Mouse (Mus musculus) T-helper 2 cell (primary cell): ENCODE data around the gene Dtnb.

Experiments
- in situ Hi-C: fragments of 300-600 bp; cut with MboI, MseI; formaldehyde crosslinking; loops from one replicate; pipeline ENCODE4 v1.15.1; 2025; ENCODE audit warnings: high pct_unique_total_duplicates

The Dtnb gene

DNA sequence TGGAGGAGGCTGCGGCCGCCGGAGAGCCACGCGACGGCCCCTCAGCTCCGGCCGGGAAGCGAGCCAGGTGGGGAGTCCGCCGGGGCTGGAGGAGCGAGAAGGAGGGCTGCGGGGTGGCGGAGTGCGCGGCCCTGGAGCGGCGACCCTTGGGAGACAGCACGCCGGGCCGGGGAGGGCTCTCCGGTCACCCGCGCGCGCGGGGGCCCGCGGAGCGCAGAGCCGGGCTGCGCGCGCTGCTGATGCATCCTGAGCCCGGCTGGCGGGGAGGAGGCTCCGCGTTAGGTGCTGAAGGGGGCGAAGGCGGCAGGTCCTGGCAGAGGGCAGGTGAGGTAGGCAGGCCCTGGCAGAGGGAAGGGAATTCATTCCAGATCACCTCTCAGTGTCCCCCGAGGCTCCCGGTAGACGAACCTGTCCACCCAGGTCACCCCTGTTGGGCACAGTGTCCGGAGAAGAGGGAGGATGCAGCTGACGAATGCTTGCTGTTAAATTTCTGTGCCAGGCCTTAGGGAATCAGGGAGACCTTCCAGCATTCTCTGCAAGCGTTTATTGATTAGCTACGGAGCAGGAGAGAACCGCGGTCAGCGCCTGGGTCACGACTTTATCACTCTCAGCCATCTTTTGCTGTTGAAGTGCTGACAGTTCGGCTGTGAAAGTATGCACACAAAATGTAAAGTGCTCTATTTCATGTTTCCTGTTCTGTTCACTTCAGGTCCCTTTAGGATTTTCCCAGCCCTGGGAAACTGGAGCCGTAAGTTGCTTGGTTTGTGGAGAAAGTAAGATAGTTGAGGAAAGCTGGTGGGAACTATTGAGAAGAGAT is 608 bp downstream of the Dtnb start:
- in situ Hi-C loops = no loop called here

- in situ Hi-C loops = no loop called here
Measured at GRCm38 (mm10) chr12:3573410-3573809, 1.2 kb downstream of the Dtnb start.

GRCm38 (mm10) chr12:3574670-3575069 is 2.5 kb downstream of the Dtnb start:
- in situ Hi-C loops = no loop called here

DNA sequence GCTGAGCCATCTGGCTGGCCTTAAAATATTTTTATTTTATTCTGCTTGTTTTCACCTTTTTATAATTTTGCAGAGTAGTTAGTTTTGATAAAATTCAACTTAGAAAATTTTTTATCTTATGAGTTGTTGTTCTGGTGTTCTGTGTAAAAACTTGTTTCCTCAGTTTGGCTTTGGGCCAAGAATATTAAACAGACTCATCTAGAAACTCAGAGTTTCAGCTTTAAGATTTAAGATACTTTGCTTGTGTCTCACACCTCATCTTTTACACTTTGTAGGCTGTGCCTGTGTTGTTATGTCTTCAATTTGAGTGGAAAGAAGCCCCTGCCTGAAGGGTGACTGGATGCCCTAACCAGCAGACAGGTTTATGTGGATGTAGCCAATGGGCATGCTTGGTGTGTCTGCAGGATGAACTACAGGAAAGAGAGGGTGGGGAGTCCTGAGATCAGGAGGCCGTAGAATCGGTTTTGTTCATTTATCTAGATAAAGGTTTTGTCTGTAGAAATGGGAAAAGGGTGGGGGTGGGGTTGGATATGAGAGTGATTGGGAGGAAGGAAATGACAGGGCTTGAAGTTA is 7.9 kb downstream of the Dtnb start:
- in situ Hi-C loops = no loop called here

- in situ Hi-C loops = no loop called here
Measured at GRCm38 (mm10) chr12:3582604-3583003, 10.4 kb downstream of the Dtnb start.

DNA sequence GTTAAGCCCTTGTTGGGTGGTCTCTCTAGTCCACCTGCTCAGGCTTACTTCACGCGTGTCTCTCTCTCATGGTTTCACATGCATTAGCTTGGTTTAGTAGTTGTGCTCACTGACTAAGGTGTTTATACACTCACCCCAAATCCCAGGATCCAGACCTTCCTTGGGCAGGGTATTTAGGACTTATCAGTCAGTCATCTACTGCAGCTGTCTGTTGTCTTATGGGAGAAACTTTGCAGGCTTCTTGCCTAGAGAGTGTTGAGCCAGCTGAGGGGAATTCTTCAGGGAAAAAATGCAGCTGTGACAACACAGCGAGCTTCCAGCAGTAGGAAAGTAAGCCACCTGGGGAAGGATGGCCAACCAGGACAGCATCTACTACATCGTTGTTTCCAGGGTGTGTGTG is 13.3 kb downstream of the Dtnb start:
- in situ Hi-C loops = no loop called here

DNA sequence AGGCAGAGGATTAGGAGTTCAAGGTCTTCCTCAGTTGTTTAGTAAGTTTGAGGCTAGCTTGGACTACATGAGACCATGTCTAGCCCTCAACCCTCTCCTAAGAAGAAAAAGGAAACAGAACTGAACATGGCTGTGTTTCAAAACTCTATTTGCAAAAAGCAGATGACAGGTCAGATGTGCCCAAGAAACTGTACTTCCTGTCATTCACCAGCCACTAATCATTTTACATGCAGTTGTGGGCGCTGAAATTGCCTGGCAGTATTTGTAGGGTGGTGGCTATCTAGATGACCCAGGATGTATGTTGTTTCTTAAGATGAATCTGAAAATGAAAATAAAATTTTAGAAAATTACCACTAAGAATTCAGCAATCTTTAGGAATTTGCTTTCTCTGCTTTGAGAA is 14.8 kb downstream of the Dtnb start:
- in situ Hi-C loops = no loop called here

GRCm38 (mm10) chr12:3590039-3590438 is 17.9 kb downstream of the Dtnb start:
- in situ Hi-C loops = no loop called here

- in situ Hi-C loops = no loop called here
Measured at GRCm38 (mm10) chr12:3591595-3591994, 19.4 kb downstream of the Dtnb start.

GRCm38 (mm10) chr12:3602786-3603185 is 30.6 kb downstream of the Dtnb start:
- in situ Hi-C loops = no loop called here

- in situ Hi-C loops = no loop called here
Measured at GRCm38 (mm10) chr12:3606202-3606601, 34.0 kb downstream of the Dtnb start.

DNA sequence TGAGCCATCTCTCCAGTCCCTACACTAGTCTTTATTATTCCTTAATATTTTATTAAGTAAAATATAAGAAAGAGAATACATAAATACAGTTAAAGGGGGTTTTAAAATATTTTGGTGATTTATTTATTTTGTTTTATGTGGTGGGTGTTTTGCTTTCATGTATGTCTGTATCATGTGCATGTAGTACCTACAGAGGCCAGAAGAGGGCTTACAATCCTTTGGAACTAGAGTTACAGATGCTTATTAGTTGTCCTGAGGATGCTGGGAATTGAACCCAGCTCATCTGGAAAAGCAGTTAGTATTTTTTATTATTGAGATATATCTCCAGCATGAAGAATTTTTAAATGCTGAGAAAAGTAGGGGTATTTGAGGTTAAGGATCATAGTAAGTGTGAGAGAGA is 37.6 kb downstream of the Dtnb start:
- in situ Hi-C loops = no loop called here

GRCm38 (mm10) chr12:3611871-3612270 is 39.7 kb downstream of the Dtnb start:
- in situ Hi-C loops = no loop called here

GRCm38 (mm10) chr12:3615041-3615440 is 42.9 kb downstream of the Dtnb start:
- in situ Hi-C loops = no loop called here

GRCm38 (mm10) chr12:3618144-3619020 is 46.2 kb downstream of the Dtnb start:
- in situ Hi-C loops = no loop called here

DNA sequence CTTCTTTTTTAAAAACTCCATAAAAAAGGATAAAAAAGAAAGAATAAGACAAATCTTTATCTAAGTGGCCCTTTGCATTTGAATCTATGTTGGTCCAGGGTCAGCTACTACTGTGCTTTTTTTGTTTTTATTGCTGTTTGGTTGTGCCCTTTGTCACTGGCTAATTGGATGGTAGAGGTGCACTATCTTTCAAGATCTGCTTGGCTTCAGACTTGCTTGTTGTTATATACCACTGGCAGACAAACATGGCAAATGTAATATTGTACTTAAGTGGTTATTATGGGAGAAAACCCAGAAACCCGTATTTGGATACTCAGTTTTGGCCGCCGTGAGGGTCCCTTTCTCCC is 46.8 kb downstream of the Dtnb start:
- in situ Hi-C loops = no loop called here

DNA sequence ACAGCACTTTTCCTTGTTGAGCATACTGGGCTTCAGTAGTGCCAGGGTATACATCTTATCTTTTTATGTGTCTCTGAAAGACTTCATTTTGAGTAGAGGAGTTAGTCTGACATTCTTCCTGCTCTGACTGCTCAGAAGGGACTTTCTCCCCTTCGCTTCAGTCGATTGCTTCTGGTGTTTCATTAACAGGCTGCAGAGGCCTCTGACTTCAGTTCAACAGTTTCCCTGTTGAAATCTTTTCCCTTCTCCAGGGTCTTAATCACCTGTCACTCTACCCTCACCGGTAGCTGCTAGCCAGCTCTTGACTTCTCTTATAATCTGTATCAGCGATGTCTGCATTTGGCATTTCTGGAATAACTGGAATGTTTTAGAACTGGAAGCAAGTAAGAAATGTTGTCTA is 54.7 kb downstream of the Dtnb start:
- in situ Hi-C loops = no loop called here

DNA sequence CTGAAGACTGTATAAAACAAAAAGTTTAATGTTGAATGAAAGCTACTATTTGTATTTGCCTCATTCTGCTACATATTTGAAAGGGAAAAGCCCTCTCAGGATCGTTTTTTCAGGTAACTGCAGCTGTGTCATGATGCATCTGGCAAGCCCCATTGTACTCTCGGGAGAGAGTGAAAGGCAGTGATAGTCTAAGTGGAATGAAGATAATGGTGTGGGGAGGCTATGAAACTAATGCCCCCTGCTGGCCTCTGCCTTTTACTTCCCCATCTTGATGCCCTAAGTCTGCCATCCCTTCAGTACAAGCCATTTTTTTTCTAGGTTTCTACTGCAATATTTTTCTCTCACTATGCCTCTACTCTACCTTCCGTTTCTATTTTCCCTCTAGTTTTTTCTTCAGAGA is 69.8 kb downstream of the Dtnb start:
- in situ Hi-C loops = no loop called here

DNA sequence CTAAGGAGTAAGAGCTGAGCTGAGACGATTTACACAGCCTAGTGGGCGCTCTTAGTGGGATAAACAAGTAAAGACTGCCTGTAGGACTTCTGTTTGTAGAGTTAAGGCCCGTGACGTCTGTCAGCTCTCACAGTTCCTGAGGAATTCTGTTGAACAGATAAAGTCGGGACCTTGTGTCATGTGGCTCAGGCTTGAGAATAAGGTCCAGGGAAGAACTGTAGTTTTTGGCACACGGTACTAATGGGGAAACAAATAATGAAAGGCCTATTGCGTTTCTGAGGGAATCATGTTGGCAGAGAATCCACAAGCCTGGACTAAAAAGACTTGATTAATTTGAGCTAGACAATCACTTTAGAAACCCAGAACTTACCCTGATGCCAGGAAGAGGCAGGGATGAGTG is 84.6 kb downstream of the Dtnb start:
- in situ Hi-C loops = no loop called here

DNA sequence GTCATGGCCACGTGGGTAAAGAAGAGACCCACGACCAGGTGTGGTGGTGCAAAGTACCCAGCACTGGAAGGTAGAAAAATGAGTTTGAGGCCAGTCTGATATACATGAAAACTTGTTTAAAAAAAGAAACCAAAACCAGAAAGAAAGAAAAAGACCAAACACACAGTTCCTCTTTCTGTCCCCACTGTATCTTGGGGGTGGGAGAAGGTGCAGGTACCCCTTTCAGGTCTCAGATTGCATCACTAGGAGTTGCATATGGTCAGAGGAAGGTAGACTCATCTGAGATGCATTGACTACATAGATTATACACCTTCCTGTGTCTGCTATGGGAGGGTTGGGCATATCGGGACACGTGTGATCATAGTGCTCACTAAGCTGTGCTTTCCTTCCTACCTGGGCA is 85.1 kb downstream of the Dtnb start:
- in situ Hi-C loops = no loop called here

DNA sequence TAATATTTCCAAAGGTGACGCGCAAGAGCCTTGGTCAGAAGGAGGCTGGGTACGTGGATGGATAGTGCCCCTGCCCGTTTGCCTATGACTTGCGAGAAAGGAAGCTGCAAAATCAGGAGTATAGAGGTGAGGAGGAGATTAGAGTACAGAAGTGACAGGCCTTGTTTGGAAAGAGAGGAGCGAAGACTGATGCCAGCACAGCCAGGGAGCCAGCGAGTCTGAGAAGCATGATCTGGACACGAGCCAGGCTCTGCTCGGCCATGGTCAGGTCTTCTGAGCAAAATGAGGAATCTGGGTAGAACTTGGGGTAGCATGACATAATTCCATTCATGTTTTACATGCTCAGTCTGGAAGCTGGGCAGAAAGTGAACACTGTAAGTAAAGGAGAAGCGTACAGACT is 85.6 kb downstream of the Dtnb start:
- in situ Hi-C loops = no loop called here

GRCm38 (mm10) chr12:3659554-3660311 is 87.6 kb downstream of the Dtnb start:
- in situ Hi-C loops = no loop called here
